Mouse (Mus musculus): ENCODE results near the gene Btg3. TPM values are rescaled to one million over a fixed set of nuclear protein-coding genes. Genes with fewer than 3 reads are reported as not detected.

Gene Btg3
- total RNA-seq, 2 experiments from 2014 or later, result 12.2 to 16.6 TPM

DNA sequence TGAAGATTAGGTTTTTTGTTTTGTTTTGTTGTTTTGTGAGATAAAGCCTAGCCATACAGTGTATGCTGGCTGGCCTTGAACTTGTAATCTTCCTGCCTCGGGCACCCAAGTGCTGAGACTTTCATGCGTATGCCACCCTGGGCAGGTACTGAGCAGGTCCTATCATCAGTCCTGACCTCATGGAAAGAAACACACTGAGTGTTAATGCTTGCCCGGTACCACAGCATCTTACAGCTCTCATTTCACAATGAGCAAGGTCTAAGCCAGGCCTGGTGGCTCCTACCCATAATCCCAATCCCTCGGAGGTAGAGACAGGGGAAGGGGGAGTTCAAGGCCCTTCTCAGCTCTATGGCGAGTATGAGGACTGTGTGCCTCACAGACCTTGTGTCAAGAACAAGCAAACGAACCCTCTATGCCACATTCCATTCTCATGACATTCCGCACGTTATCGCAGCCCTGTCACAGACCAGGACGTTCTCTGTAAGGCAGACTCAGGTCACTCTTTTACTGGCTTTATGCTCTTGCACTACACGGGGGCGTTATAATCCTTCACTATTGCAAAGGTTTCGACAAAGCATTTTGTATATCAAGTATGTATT is 29.6 kb downstream of the Btg3 start:
- DNase-seq (ENCODE audit: low spot score in 2 of 2), result no peak

DNA sequence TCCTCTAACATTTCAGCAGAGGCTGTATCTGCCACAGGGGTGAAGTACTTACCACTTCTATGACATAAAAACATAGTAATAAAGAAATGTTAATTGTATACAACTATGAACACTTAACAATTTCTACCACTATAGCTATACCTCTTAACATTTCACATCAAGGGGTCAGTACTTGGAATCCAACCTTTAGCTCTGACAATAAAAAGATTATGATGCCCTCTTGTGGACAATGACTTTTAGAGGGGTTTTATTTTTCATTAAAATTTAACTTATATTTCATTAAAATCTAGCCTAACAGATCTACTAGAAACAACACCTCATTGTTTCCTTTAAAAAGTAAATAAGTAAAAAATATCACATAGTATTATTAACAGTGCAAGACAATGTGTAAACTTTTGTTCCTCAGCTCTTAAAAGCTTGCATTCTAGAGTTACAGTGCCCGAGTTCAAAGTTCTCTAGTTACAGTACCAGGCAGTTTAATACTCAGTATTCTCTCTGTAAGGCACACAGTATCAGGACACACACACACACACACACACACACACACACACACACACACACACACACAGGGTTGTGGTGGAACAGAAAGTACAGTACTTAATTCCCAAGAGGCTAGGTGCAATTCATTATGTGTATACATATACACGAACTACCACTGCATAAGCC is 30.2 kb downstream of the Btg3 start:
- DNase-seq (ENCODE audit: low spot score in 2 of 2), result no peak

DNA sequence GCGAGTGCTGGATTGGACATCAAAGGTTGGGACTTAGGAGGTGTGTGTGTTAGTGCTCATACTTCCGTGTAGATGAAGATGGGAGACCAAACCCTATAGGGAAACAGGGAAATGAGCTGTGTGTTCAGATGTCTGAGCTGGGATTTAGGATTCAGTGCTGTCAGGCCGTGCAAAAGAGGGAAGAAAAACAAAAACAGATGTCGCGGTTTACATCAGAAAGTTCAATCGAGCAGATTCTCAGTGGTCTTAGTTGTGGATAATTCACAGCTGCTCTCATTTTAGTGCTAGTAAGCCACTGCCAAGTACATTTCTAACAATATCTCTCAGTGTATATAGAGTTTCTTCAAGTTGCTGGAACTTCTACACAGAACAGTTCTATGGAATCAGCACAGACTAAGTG is 33.2 kb downstream of the Btg3 start:
- no peak for DNase-seq (ENCODE audit: low spot score in 2 of 2)

DNA sequence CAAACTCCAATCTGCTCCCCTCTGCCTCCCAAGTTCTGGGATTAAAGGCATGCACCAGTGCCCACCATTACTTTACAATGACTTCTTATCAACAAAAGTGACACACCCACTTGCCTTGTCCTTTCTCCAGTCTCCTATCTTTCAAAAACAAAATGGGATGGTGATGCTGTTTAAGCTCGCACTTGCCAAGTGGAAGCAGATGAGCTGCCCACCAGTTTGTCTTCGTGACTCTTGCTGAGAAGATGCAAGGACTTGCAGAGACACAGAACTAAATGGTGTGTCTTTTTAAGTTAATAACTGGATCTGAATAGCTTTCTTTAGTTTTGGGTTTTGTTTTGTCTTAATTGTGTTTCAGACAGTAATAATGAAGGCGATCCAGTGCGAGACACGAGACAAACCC is 34.2 kb downstream of the Btg3 start:
- no peak for DNase-seq (ENCODE audit: low spot score in 2 of 2)

DNA sequence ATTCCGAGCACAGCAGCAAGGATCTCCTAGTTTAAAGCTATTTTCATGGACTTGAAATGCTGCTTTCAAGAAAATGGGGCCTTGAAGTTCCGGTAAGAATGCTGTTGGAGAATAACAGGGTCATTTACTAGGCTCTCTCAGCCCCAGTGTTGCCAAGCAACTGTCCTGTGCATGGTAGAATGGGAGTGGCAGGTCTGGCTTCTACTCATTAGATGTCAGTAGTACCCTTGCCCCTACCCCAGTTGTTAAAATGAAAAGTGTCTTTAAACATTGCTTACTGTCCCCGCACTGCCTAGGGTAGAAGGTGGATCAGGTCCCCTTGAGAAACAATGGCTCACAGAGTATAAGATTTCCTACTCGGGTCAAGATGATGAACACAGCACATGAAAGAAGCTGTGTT is 35.6 kb downstream of the Btg3 start:
- DNase-seq (ENCODE audit: low spot score in 2 of 2), result no peak

DNA sequence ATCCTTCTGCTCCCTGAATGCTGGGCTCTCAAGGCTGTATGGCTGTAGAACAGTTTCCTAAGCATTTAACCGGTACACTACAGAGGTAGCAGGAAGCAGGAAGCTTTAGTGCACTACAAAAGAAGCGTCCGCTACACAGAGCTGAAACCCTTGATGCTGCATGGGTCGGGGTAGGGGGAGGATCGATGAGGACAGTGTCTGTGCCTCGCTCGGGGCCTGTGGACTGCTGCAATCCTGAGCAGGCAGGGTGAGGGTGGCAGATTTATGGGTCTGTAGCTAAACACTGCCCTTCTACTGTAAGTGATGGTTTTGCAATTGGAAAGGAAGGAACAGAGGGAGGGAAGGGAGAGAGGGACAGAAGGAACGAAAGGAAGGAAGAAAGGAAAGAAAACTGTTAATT is 39.8 kb downstream of the Btg3 start:
- no peak for DNase-seq (ENCODE audit: low spot score in 2 of 2)

DNA sequence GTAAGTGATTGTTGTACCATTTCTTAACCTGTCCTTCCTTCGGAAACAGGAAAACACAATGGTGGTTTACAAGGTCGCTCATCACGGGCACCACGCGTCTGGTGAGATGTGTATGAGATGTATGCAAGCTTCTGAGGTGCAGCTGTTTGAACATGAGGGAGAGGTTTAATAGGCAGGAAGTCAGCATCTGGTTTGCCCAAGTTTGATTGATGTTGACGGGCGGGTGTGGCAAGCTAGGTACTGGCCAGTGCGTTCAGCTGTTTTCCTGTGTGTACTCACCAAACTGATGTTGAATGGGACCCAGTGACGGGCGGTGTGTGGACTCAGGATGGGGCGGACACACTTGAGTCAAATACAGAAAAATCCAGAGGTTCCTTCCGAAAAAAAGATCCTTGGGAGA is 49.0 kb downstream of the Btg3 start:
- DNase-seq (ENCODE audit: low spot score in 2 of 2), result no peak

DNA sequence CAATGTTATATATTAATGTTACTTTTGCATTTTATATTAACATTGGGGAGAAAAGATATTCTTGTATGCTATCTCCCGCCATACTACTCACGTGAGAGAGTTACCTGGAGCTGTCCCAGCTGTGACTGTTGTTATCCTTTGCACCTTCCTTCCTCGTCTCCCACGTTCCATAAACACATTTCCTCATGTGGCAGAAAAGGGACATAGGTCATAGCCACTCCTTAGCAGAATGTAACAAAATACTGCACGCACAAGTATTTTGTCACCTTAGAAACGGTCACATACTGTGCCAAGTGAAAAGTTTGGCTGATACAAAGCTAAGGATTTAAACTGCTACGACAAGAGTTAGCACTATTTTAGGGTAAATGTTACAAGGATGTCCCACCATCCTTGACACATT is 49.4 kb downstream of the Btg3 start:
- DNase-seq (ENCODE audit: low spot score in 2 of 2), result no peak

DNA sequence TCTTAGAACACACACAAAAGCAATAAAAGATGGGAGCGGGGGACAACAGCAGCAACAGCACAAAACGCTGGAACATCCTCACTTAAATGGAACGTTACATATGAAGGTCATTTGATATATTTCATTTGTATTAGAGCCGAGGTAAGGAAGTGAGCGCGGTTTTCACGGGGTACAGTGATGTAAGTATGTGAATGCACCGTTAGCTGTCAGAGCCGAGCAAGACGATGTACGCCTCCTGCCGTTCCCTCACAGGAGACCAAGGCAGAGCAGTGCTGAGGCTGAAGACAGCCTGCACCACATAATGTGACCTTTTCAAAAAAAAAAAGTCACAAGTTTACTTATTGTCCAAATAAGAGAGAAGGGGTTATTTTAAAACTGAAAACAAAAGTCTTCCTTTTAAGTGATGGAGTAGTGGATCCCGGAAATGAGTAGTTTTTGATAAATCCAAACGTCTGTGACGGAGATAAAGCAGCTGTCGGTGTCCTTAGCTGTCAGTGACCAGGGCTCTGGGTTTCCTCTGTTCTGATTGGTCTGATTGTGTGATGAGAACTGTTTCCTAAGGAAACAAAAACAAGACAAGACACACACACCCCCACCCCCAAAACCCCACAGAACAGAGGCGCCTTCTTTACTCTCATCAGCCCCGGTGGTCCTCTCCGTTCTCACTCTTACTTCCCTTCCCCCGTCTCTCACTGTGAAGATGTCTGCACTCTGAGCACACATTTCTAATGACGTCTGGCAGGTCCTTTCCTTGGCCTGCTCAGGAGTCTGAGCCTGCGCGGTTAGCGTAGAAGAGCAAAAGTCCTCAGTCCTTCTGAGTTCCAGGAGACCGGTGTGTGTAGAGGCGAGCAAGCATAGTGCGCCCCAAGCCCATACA is 50.8 kb downstream of the Btg3 start:
- DNase-seq (ENCODE audit: low spot score in 2 of 2), result no peak

DNA sequence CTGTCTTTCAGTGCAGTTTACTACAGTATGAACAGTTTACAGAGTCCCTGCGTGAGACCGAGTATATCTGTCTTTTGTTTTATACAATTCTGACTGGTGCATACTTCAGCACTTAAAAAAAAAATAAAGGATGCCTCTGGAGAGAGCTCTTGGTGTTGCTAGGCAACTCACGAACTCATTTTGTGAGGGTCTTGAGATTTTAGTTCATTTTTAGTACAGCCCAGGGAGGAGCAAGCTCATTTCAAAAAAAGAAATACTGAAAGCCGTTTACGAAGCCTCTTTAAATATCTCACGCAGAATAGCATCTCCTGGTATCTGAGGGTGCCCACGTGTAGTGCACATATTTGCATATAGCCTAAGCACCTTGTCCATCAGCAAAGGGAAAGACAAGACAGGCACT is 54.9 kb downstream of the Btg3 start:
- no peak for DNase-seq (ENCODE audit: low spot score in 2 of 2)

DNA sequence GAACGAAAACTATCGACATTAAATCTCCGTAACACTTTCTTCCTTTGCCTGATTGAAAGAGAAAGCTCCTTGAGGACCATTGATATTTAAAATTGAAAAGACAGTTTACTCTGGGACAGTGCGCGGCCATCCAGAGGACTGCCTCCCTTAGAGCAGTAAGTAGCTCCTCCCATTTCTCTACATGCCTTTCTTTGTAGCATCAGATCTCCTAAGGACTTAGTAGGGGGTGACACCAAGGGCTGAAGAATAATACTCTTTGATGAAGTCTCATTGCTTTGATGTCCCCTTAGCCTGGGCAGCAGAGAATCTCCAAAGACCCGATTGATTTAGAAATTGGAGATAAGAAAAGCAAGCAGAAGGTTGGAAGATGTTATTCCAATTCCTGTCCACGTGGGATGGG is 55.4 kb downstream of the Btg3 start:
- DNase-seq (ENCODE audit: low spot score in 2 of 2), result no peak

DNA sequence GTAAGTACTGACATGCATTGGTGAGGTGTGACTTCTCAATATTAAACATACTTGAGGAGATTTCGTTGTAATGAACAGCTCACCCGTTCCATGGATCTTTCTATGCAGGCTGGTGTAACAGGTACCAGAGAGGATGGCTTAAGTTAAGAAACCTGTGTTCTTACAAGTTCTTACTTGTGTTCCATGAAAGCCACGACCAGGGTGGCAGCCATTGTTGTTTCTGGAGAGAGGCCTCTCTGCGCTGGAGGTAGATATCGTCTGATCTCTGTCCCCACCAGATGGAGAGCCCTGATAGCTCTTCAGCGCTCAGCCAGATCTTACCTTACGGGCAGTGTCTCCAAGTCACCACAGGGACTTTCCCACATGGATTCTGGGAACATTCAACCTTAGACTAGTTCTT is 57.3 kb downstream of the Btg3 start:
- no peak for DNase-seq (ENCODE audit: low spot score in 2 of 2)

DNA sequence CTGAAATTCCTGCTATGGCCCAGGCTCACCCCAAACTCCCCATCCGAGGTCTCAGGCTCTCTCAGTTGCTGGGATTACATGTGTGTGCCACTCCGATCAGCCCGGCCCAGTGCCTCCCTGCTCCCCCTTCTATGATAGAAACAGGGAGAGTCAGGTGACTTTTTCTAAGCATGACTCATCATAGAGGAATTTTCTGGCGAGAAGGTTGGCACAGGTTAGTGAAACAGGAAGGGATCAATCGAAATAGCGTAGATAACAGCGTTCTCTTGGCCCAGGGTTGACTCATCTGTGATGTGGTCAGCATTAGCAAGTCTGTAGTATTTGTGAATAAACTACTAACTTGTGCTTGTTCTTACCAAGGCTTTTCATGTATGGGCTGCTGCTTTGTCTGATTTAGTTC is 59.0 kb downstream of the Btg3 start:
- no peak for DNase-seq (ENCODE audit: low spot score in 2 of 2)

DNA sequence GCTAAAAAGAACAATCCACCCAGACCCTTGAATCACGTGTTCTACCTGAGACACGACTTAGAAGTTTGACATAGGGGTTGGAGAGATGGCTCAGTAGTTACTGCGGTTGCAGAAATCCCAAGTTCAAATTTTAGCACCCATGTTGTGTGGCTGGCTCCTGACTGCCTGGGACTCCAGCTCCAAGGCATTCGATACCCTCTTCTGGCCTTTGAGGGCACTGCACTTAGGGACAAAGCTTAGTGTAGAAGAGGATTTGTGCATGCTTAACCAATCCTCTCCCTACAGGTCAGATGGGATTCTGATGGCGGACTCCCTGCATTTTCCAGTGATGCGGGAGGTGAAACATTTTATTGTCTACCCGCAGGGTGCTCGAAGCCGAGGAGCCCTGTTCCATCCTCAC is 60.1 kb downstream of the Btg3 start:
- DNase-seq (ENCODE audit: low spot score in 2 of 2), result peak; percentile 41 to 59

DNA sequence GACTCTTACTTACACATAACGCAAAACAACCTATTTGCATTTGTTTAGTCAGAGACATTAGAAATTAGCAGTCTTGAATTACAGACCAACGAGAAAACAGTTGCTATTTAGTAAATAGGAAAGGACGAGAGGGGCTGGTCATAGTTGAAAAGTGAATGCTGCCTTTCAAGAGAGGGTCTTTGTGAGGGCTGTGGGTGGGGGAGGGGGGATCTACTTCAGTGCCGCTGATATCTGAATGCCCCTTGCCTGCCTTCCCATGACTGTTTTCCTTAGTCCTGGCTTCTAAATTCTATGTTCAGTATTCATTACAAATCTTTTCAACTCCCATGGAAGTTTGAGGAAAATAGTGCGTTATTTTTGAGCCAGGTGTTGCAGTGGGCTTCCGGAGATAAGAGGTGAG is 63.0 kb downstream of the Btg3 start:
- no peak for DNase-seq (ENCODE audit: low spot score in 2 of 2)

DNA sequence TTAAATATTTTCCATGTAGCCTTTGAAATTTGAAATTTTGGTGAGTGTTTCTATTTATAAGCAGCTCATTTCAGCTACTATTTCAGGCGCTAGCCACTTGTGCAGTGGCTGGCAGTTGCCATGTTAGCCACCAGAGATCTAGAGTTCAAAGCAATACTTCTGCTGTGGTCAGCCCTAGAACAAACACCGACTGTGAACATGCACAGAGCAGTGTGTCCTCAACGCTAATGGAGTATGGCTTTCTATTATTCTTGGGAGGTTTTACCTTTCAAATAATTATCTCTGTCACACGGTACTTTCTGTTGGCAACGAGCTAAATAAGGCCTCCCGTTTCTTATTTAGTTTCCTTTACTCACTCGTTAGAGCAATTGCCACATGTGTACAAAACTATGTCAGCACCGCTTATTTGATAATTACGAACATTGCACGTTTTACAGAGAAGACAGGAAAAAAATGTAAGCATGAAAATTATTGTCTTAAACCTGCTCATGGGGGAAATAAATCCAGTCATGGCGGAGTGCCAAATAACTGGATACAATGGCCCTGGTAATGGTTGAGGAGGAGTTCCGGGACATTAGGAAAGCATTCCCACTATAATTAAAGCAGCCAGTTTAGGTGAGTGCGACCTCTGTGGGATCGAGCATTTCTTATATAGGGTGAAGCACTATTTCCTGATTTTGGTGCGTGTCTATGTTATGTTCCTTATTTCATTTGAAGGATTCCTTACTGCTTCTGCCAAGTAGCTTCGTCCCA is 63.7 kb downstream of the Btg3 start:
- DNase-seq (ENCODE audit: low spot score in 2 of 2), result no peak

DNA sequence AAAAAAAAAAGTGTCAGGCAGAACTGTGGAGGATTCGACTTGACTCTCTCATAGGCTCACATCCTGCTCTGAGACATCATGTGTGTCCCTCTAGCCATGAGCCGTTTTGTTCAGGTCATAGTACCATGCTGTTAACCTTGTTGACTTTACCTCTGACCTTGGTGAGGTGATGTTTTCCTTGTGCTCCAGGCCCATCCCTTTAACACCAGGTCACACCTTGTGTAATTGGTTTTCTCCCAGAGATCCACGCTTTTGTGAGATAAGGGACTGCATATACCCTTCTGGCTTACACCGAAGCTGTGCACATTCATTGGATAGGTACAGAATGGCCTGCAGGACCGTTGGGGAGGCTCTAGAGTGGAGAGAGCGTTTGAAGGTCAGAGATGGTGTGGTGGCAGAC is 67.7 kb downstream of the Btg3 start:
- DNase-seq (ENCODE audit: low spot score in 2 of 2), result no peak

DNA sequence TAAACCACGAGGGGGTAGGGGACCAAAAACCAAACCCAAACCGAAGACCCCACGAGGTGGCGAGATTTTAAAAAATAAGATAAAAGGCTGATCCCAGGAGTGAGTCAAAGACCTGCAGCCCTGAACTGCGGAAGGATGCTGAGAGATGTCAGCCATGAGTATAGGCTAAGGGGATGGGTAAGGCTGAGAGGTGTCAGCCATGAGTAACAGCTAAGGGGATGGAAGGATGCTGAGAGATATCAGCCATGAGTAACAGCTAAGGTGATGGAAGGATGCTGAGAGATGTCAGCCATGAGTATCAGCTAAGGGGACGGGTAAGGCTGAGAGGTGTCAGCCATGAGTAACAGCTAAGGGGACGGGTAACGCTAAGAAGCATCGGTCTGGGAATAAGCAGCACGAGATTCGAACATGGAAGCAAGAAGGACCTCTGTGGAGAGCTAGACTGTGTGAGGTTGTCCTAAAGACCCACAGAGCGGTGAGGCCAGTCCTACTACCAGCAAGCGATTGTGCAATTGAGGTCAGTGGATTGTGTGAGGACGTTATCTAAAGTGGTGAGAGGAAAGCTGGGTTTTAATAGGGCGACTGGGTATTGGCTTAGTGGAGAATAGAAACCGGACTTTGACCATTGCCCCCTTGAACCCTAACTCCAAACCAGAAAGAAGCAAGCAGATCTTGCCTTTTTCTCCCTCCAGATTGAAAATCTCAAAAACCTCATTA is 69.4 kb downstream of the Btg3 start:
- DNase-seq (ENCODE audit: low spot score in 2 of 2), result no peak

DNA sequence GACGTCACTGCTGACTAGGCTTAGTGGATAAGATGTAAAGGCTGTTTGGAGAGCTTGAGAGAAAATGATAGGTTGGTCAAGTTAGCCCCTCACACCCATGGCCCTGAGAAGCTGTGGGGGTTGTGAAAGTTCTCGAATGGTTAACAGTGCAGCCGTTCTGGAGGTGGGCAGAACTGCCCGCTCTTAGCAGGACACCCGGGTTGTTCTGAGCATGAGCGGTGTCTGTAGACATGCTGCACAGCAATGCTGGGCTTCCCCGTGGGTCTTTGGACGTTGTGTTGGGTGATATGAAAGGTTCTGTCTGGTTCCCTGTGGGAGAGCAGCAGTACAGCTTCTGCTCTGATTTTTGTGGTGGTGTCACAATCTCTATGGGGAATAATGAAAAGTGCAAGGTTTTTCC is 70.4 kb downstream of the Btg3 start:
- DNase-seq (ENCODE audit: low spot score in 2 of 2), result no peak

DNA sequence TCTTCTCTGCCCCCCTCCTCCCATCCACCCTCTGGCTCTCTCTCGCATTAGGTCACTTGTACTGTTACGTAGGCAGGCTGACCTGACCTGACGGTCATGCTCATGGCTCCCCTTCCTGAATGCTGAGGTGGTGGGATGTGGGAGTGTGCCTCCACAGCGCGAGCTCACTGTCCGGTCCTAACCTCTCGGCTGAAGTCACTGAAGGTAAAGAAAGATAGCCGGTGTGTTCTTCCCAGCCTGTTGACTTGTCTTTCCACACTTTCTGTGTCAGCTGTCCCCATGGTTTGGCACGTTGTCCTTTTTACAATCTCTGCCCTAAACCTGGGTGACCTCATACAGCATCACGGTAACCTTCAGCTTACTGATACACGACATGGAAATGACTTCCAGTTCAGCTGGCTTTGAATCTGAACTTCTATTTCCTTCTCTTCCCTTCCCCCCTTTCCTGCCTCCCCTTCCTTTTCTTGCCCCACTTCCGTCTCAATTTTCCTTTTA is 71.3 kb downstream of the Btg3 start:
- no peak for DNase-seq (ENCODE audit: low spot score in 2 of 2)

DNA sequence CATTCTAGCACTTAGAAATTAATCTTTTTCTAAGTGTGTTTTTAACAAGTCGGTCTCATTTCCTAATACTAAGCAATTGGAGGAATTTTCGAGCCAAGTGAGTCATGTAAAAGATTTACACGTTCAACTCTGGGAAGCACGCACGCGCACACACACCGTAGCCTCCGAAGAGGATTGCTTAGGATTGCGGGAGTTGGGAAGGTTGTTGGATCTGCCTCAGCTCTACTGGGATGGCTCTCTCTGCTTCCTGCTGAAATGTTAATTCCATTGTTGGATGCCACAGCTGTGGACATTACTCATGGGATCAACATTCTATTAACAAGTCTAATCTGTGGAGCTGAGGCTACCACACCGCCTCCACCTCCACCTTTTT is 74.3 kb downstream of the Btg3 start:
- peak; percentile 52 to 59 for DNase-seq (ENCODE audit: low spot score in 2 of 2)
